Mouse (Mus musculus) C2C12 (cell line): Measurements from ENCODE around the gene Wdr18. TPM values are rescaled to one million over a fixed set of nuclear protein-coding genes. Genes with fewer than 3 reads are reported as not detected.

Experiments used
- H3K27me3 ChIP-seq: one replicate; pipeline ENCODE4 v1.6.1; 2011; ENCODE audit not compliant: control insufficient read depth, insufficient read depth, insufficient read length
- H3K36me3 ChIP-seq: one replicate; pipeline ENCODE4 v1.6.1; 2011; ENCODE audit not compliant: control insufficient read depth, insufficient read depth
- H3K4me3 ChIP-seq: one replicate; pipeline ENCODE4 v1.5.1; 2011; ENCODE audit warnings: mild to moderate bottlenecking, control low read depth; ENCODE audit not compliant: poor library complexity, insufficient read depth, severe bottlenecking
- H3K79me2 ChIP-seq: one replicate; pipeline ENCODE4 v1.6.1; 2011; ENCODE audit not compliant: control insufficient read depth, insufficient read depth
- H3K79me3 ChIP-seq: one replicate; pipeline ENCODE4 v1.6.1; 2011; ENCODE audit warnings: low read depth, control low read depth
- H3ac ChIP-seq: one replicate; pipeline ENCODE3; 2011; ENCODE audit warnings: low read depth; ENCODE audit not compliant: control insufficient read depth, insufficient read length
- CEBPB ChIP-seq: IDR thresholded peaks from one replicate; pipeline ENCODE4 v1.6.1; 2011; ENCODE audit warnings: low read depth, mild to moderate bottlenecking, control low read depth, moderate library complexity
- CTCF ChIP-seq: IDR thresholded peaks from one replicate; pipeline ENCODE4 v1.5.1; 2011; ENCODE audit not compliant: control insufficient read depth, insufficient read depth, insufficient read length
- FOSL1 ChIP-seq: IDR thresholded peaks from one replicate; pipeline ENCODE4 v1.8.0; 2011; ENCODE audit warnings: mild to moderate bottlenecking, low read length; ENCODE audit not compliant: poor library complexity, insufficient read depth, severe bottlenecking
- MAX ChIP-seq: IDR thresholded peaks from one replicate; pipeline ENCODE4 v1.6.1; 2011; ENCODE audit warnings: mild to moderate bottlenecking, control low read depth
- MYOD1 ChIP-seq: IDR thresholded peaks from one replicate; pipeline ENCODE4 v1.6.1; 2011; ENCODE audit warnings: low read depth; ENCODE audit not compliant: control insufficient read depth, insufficient read length
- MYOG ChIP-seq: IDR thresholded peaks from one replicate; pipeline ENCODE4 v1.6.1; 2011; ENCODE audit not compliant: control insufficient read depth, insufficient read length; ENCODE audit errors: extremely low read depth
- USF1 ChIP-seq: IDR thresholded peaks from one replicate; pipeline ENCODE4 v1.6.1; 2011; ENCODE audit warnings: low read depth, mild to moderate bottlenecking, control low read depth, moderate library complexity
- polyA plus RNA-seq: library from polyadenylated mRNA; unstranded; fragments of >200 nt; fragmentation: generic; extraction: Trizol; gene quantifications from one replicate; pipeline ENCODE4 v1.2.1, GENCODE M21; 2012; ENCODE audit warnings: missing spikeins

Gene Wdr18
- polyA plus RNA-seq, 1 experiment, result 48.6 TPM

GRCm38 (mm10) chr10:79991099-79991498 lies 31.1 kb downstream of the Wdr18 start:
- Histone ChIP-seq H3K4me3 (no peak overlapping the region), H3K79me3 (peaks cover 34% of the 10 kb centered on the region), H3ac (no peak overlapping the region), H3K36me3 (peaks cover 54% of the 10 kb centered on the region), H3K79me2 (peaks cover 56% of the 10 kb centered on the region), H3K27me3 (no peaks in the 10 kb centered on the region)
- no peak for TF ChIP-seq CEBPB
- TF ChIP-seq USF1, result no peak
- TF ChIP-seq MYOG, result no peak
- TF ChIP-seq MAX, result no peak
- no peak for TF ChIP-seq FOSL1
- TF ChIP-seq CTCF, result no peak
- no peak for TF ChIP-seq MYOD1

DNA sequence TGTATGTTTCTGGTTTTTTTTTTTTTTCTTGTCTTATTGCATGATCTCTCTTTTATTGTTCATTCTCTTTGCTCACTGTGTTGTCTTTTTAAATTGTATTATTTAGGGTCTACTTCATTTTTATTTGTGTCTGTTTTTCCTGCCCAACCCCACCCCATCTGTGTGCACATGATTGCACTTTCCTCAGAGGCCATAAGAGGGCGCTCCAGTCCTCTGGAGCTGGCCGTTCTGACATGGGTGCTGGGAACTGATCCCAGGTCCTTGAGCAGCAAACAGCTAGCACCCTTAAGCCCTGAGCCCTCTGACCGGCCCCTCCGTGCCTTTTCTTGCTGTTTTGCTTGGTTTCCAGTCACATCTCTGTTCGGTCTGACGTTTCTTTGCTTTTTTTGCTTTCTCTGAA lies 31.6 kb downstream of the Wdr18 start:
- H3K4me3 ChIP-seq, result no peak overlapping the region
- peaks cover 56% of the 10 kb centered on the region for H3K79me2 ChIP-seq
- H3K36me3 ChIP-seq, result peaks cover 54% of the 10 kb centered on the region
- H3K79me3 ChIP-seq, result peaks cover 34% of the 10 kb centered on the region
- H3K27me3 ChIP-seq, result no peaks in the 10 kb centered on the region
- TF ChIP-seq FOSL1 (no peak), CTCF (no peak), MYOD1 (no peak), MAX (no peak), USF1 (no peak), MYOG (no peak), CEBPB (no peak)
- no peak overlapping the region for H3ac ChIP-seq

DNA sequence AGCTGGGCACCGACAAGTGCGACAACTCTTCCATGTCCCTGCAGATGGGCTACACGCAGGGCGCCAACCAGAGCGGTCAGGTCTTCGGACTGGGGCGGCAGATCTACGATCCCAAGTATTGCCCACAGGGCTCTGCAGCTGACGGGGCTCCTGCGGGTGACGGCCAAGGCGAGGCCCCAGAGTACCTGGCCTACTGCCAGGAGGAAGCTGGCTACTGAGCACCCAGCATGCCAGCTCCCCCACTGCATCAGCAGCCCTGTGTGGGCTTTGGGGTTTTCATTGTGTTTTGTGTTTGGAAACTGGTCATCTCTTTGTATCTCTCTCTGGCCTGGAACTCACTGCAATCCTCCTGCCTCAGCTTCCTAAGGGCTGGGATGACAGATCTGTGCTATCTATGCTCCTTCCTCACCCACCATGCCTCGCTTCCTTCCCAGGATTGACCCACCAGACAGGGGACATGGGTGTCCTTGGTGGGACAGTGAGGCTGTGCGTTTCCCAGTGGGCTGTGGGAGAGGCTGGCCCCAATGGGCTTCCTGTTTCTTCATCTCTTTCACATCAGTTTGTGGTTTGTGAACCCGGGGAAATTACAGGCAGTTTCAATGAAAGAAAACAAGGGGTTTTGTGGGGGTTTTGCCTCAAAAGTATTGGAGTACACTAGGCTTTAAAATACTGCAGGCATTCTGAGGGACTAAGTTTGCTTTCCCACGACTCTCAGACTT lies 34.6 kb downstream of the Wdr18 start:
- TF ChIP-seq MAX (no peak), FOSL1 (no peak), CEBPB (no peak), USF1 (no peak), MYOD1 (no peak), MYOG (no peak), CTCF (no peak)
- peaks cover 24% of the 10 kb centered on the region for H3K79me3 ChIP-seq
- no peak overlapping the region for H3ac ChIP-seq
- H3K4me3 ChIP-seq, result no peak overlapping the region
- peaks cover 54% of the 10 kb centered on the region for H3K36me3 ChIP-seq
- peaks cover 41% of the 10 kb centered on the region for H3K79me2 ChIP-seq
- no peaks in the 10 kb centered on the region for H3K27me3 ChIP-seq

DNA sequence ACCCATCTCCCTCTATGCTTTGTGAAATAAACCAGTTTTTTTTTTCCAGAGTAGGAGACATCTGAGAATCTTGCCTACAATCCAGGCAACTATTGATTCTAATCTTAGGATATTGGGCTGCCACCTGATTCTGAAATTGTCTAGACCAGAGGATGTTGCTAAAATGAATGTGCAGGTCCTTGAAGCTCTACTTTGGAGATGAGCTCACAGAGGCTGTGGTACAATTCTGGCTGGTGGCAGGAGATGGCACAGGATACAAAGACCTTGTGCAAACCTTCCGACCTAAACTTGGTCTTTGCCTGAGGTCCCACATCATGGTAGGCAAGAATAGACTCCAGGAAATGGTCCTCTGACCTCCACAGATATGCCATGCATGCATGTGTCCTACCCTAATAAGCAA lies 35.7 kb downstream of the Wdr18 start:
- Histone ChIP-seq H3K27me3 (no peaks in the 10 kb centered on the region), H3K36me3 (peaks cover 53% of the 10 kb centered on the region), H3K79me3 (peaks cover 17% of the 10 kb centered on the region), H3K79me2 (peaks cover 30% of the 10 kb centered on the region), H3K4me3 (no peak overlapping the region), H3ac (no peak overlapping the region)
- no peak for TF ChIP-seq CTCF
- TF ChIP-seq USF1, result no peak
- no peak for TF ChIP-seq MAX
- no peak for TF ChIP-seq MYOG
- TF ChIP-seq MYOD1, result no peak
- TF ChIP-seq CEBPB, result no peak
- no peak for TF ChIP-seq FOSL1

- Histone ChIP-seq H3K79me3 (peaks cover 9% of the 10 kb centered on the region), H3ac (peak within 1 kb of the TSS; percentile 87), H3K4me3 (peak within 1 kb of the TSS; percentile 66), H3K79me2 (peaks cover 22% of the 10 kb centered on the region), H3K27me3 (no peaks in the 10 kb centered on the region), H3K36me3 (peaks cover 45% of the 10 kb centered on the region)
- TF ChIP-seq FOSL1 (no peak), MYOG (no peak)
These were observed 36.5 kb downstream of the Wdr18 start, which contains the start of gene Abca7 for GRCm38 (mm10) chr10:79996272-79997033. Gene Abca7 (plus strand): TSS chr10:79996494.
